Mouse (Mus musculus) B cell, adult 67 days (primary cell): ENCODE measurements around the gene Rgs10. TPM values are rescaled to one million over a fixed set of nuclear protein-coding genes. Genes with fewer than 3 reads are reported as not detected.

Source experiments
- total RNA-seq, 2 experiments: library from RNA; stranded (reverse); gene quantifications; 4 replicates each; pipeline ENCODE4 v1.2.4; 2023

The Rgs10 gene
- total RNA-seq, result 10 to 100 TPM; 25.7 to 32.9 TPM

DNA sequence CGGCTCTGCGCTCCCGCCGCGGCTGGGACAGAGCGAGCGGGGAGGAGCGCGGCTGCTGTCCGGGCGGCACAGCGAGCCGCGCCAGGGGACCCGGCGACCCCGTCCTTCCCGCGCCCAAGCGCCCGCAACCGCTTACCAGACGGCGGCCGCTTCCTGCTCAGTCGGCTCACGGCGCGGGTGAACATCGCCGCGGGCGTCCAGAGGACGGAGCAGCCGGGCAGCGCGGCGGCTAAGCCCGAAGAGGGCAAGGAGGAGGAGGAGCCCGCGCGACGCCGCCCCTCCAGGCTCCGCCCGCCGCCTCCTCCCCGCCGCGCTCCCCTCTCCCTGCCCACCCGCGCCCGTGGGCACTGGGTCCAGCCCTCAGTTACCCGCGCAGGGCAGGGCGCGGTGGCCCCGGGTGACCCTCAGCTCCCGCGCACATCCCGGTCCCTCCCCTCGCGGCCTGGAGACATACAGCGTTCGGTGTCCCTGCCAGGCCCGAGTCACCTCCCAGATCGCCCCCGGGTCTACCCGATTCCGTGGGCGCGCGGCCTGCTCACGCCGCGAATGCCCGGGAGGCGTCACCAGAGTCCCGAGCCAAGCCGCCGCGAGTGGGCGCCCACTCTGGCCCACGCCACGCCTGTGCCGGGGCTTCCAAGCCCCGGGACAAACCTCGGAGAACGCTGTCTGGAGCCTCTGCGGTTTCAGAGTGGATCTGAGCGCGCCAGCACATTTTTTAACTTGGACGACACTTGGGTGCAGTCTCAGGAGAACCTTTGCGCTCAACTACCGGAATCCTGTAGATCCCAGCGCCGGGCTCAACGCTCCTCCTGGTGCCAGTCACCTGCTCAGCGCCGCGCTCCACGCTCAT, at the start of gene Rgs10:
Rgs10 (minus strand) TSS at position 829 of the 850 bp plus-strand sequence.

GRCm38 (mm10) chr7:128461285-128462215, 43.0 kb upstream of the Rgs10 start, which contains the start of gene Tial1:
Gene Tial1 (minus strand): TSS chr7:128461717.

Other genes with a start within 250 kb of the Rgs10 start
- gene Cox6a2, start 212.4 kb downstream of the Rgs10 start, total RNA-seq, result not detected
- gene Armc5, start 181.4 kb downstream of the Rgs10 start, total RNA-seq, result 10 to 100 TPM; 26.4 to 27.3 TPM
- gene 9130023H24Rik, start 180.7 kb downstream of the Rgs10 start, total RNA-seq, result 1 to 10 TPM; 3.9 to 6.1 TPM
- gene Tgfb1i1, start 171.9 kb downstream of the Rgs10 start, total RNA-seq, result 1 to 10 TPM; 2.5 to 5.9 TPM
- not detected for gene Slc5a2, start 153.1 kb downstream of the Rgs10 start, total RNA-seq
- 10 to 100 TPM; 27.8 to 28.5 TPM for gene BC017158, start 120.6 kb downstream of the Rgs10 start, total RNA-seq
- 100 to 1,000 TPM; 165 to 194 TPM for gene Tial1, start 43.0 kb upstream of the Rgs10 start, total RNA-seq
- gene Bag3, start 104.9 kb upstream of the Rgs10 start, total RNA-seq, result 1 to 10 TPM; 1.8 to 2.7 TPM
- gene Inpp5f, start 192.6 kb upstream of the Rgs10 start, total RNA-seq, result 10 to 100 TPM; 84.0 to 85.7 TPM